Comparison of ENCODE assay signal across 14 mouse cellular contexts in the genomic region with DNA sequence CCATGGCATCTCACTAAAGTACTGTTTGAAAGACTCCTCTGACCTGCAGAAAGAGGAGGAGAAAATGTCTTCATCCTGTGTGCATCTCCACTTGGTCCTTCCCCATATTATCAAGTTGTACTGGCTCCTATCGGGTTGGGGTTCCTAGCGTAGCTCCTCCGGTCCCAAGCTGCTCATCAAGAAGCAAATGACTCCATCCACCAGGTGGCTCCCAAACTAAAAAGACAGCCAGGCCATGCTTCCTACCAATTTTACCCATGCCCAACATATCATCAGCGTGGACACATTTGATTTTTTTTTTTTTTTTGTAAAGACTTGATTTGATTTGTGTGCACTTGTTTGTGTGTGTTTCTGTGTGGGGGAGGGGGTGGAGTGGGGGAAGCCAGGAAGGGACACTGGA. TPM values are rescaled to one million over a fixed set of nuclear protein-coding genes. Genes with fewer than 3 reads are reported as not detected.
DNase-seq lines count a peak whose midpoint lies in the region; ATAC-seq and TF ChIP-seq lines count a peak whose summit lies in the region.
"Had no signal": no experiment of that assay in that cellular context is flagged by ENCODE, and none has a peak within 500 bp of the region (broad histone marks: within the 10 kb centered on the region; RNA-seq: fewer than 3 reads in every experiment).

No protein-coding gene starts in this region.

- in situ Hi-C loops in CH12.LX (cut with MboI; ENCODE audit: low pct_ligation_motif_present, low pct_unique_long_range_greater_than_20kb, low sequenced_read_pairs) = no loop called here

- H3K9me3 ChIP-seq in kidney, postnatal 0 days (replicated peaks; ENCODE audit: low read length) = no peaks in the 10 kb centered on the region
- no peaks in the 10 kb centered on the region for H3K9me3 ChIP-seq in kidney, embryonic 16.5 days (ENCODE audit: low read length)
- H3K9me3 ChIP-seq in CH12.LX (replicated peaks; ENCODE audit: low read length) = no peaks in the 10 kb centered on the region
- H3K9me3 ChIP-seq: heart, embryonic 13.5 days; liver, embryonic 13.5 days had no signal

- DNase-seq in cerebellum, adult 11-12 months = peak; percentile 60
- no peak for DNase-seq in cerebellum, postnatal 4 days (ENCODE audit: low spot score in 2 of 2)
- no peak for DNase-seq in kidney, postnatal 0 days (ENCODE audit: low spot score)
- no peak for DNase-seq in CH12.LX (ENCODE audit: extremely low read depth)
- DNase-seq in cerebellum, postnatal 25 days = peak; percentile 67 to 77
- DNase-seq in adrenal gland, postnatal 14 days = no peak
- DNase-seq in right cerebral cortex, postnatal 4 days = no peak
- DNase-seq: liver, embryonic 13.5 days; thymus, postnatal 14 days had no signal

- no peaks in the 10 kb centered on the region for H3K4me1 ChIP-seq in kidney, postnatal 0 days (replicated peaks; ENCODE audit: insufficient read depth, low read length)
- H3K4me1 ChIP-seq in kidney, embryonic 16.5 days (ENCODE audit: insufficient read depth, low read length) = no peaks in the 10 kb centered on the region
- peaks cover 8 to 9% of the 10 kb centered on the region in 2 experiments for H3K4me1 ChIP-seq in CH12.LX (ENCODE audit: control insufficient read depth in 1 of 2, insufficient read depth in 2 of 2)
- H3K4me1 ChIP-seq: heart, embryonic 13.5 days; liver, embryonic 13.5 days had no signal

- H3K27me3 ChIP-seq in kidney, postnatal 0 days (ENCODE audit: insufficient read depth, low read length) = no peaks in the 10 kb centered on the region
- no peaks in the 10 kb centered on the region for H3K27me3 ChIP-seq in kidney, embryonic 16.5 days (ENCODE audit: insufficient read depth, low read length)
- H3K27me3 ChIP-seq in CH12.LX (replicated peaks) = no peaks in the 10 kb centered on the region
- H3K27me3 ChIP-seq: heart, embryonic 13.5 days; liver, embryonic 13.5 days had no signal

- H3K4me2 ChIP-seq in kidney, postnatal 0 days (ENCODE audit: low read length) = no peak overlapping the region
- H3K4me2 ChIP-seq in kidney, embryonic 16.5 days (replicated peaks; ENCODE audit: low read depth, low read length) = no peak overlapping the region
- no peak overlapping the region for H3K4me2 ChIP-seq in CH12.LX (ENCODE audit: insufficient read depth, low read depth, poor library complexity, severe bottlenecking)
- H3K4me2 ChIP-seq: heart, embryonic 13.5 days; liver, embryonic 13.5 days had no signal

- TF ChIP-seq EP300 in CH12.LX (IDR thresholded peaks at IDR 0.05; ENCODE audit: low read length) = no peak

- H3K4me3 ChIP-seq in kidney, postnatal 0 days (replicated peaks; ENCODE audit: low read depth, low read length) = no peak overlapping the region
- H3K4me3 ChIP-seq in kidney, embryonic 16.5 days (ENCODE audit: low read length) = no peak overlapping the region
- H3K4me3 ChIP-seq in CH12.LX (replicated peaks in 1 of 3; ENCODE audit: low read depth in 2 of 3, low read length in 2 of 3, poor library complexity in 1 of 3) = no peak overlapping the region
- H3K4me3 ChIP-seq: heart, embryonic 13.5 days; liver, embryonic 13.5 days had no signal

- TF ChIP-seq RAD21 in CH12.LX (IDR thresholded peaks at IDR 0.05; ENCODE audit: low read depth, low read length) = no peak; the same call in 1 of the 2 replicates

- 63% methylated on average over 4 of the region's 4 CpGs for WGBS in kidney, postnatal 0 days
- 76% methylated on average over 4 of the region's 4 CpGs for WGBS in kidney, embryonic 16.5 days

- dilution Hi-C loops in CH12.LX (cut with MboI; ENCODE audit: extremely low pct_ligation_motif_present, extremely low pct_unique_long_range_greater_than_20kb, low sequenced_read_pairs) = no loop called here

- TF ChIP-seq POLR2A in CH12.LX (IDR thresholded peaks at IDR 0.05; ENCODE audit: low read depth, low read length) = no peak

- TF ChIP-seq CTCF in kidney, postnatal 0 days (IDR thresholded peaks at IDR 0.05; ENCODE audit: low read depth) = peak; percentile 71
- peak in 1 of 2 experiments; percentile 50; a peak in 2 of 4 replicates for TF ChIP-seq CTCF in CH12.LX (conservative IDR thresholded peaks at IDR 0.05 in 1 of 2, IDR thresholded peaks at IDR 0.05 in 1 of 2; ENCODE audit: low read depth in 2 of 2, low read length in 2 of 2)

- H3K36me3 ChIP-seq in kidney, postnatal 0 days (ENCODE audit: insufficient read depth, low read length) = 0 out of 2 replicates have a peak, but pooled peaks cover 4% of the 10 kb centered on the region
- peaks cover 16% of the 10 kb centered on the region for H3K36me3 ChIP-seq in kidney, embryonic 16.5 days (ENCODE audit: insufficient read depth, low read length)
- H3K36me3 ChIP-seq in CH12.LX (replicated peaks in 1 of 2; ENCODE audit: control insufficient read depth in 1 of 2, insufficient read depth in 1 of 2, low read length in 1 of 2) = peaks cover 0 to 20% of the 10 kb centered on the region in 2 experiments
- H3K36me3 ChIP-seq: liver, embryonic 13.5 days had no signal

- H3K9ac ChIP-seq in kidney, postnatal 0 days (ENCODE audit: low read depth, low read length) = no peak overlapping the region
- no peak overlapping the region for H3K9ac ChIP-seq in kidney, embryonic 16.5 days (replicated peaks; ENCODE audit: low read length)
- H3K9ac ChIP-seq in CH12.LX (ENCODE audit: insufficient read depth, low read depth) = no peak overlapping the region
- H3K9ac ChIP-seq: heart, embryonic 13.5 days; liver, embryonic 13.5 days had no signal

- H3K79me2 ChIP-seq in CH12.LX (replicated peaks; ENCODE audit: control insufficient read depth, extremely low read depth, insufficient read depth, poor library complexity, severe bottlenecking) = no peaks in the 10 kb centered on the region

- ATAC-seq in kidney, postnatal 0 days (replicated peaks; ENCODE audit: low FRiP score, low read depth) = no peak
- ATAC-seq in kidney, embryonic 16.5 days (ENCODE audit: low FRiP score, low TSS enrichment) = no peak
- ATAC-seq: hindbrain, embryonic 16.5 days; midbrain, embryonic 16.5 days had no signal

- H3K27ac ChIP-seq in kidney, postnatal 0 days = no peak overlapping the region
- no peak overlapping the region for H3K27ac ChIP-seq in kidney, embryonic 16.5 days (ENCODE audit: low read length)
- no peak overlapping the region for H3K27ac ChIP-seq in CH12.LX (ENCODE audit: insufficient read depth, low read depth)
- H3K27ac ChIP-seq: heart, embryonic 13.5 days; liver, embryonic 13.5 days had no signal

TF ChIP-seq in CH12.LX, 34 proteins besides CTCF, POLR2A, EP300 and RAD21:
- TF ChIP-seq CHD2 (IDR thresholded peaks at IDR 0.05; ENCODE audit: low read length) = no peak
- TF ChIP-seq NRF1 (IDR thresholded peaks at IDR 0.05; ENCODE audit: low read depth, low read length) = no peak
- no peak for TF ChIP-seq NELFE (IDR thresholded peaks at IDR 0.05; ENCODE audit: low read depth, low read length)
- TF ChIP-seq CHD1 (IDR thresholded peaks at IDR 0.05; ENCODE audit: low read depth, low read length) = no peak
- no peak for TF ChIP-seq POLR2AphosphoS2 (IDR thresholded peaks at IDR 0.05; ENCODE audit: low read depth, low read length)
- peak; percentile 46 for TF ChIP-seq SMC3 (IDR thresholded peaks at IDR 0.05; ENCODE audit: low read depth, low read length)
- no peak for TF ChIP-seq ZMIZ1 (IDR thresholded peaks at IDR 0.05; ENCODE audit: low read depth, low read length)

RNA-seq across cellular contexts. Expression of a gene that starts 28.9 kb away (rescaled TPM):
- polyA plus RNA-seq in kidney, postnatal 0 days (2015; fragmentation: Nextera tagmentation; extraction: Ambion mirVana) = 131 and 132 TPM in 2 replicates
- 136 and 142 TPM in 2 replicates for polyA plus RNA-seq in kidney, embryonic 16.5 days (2015; fragmentation: Nextera tagmentation; extraction: Ambion mirVana)
- total RNA-seq in CH12.LX (2012; rRNA removed) (189 and 190 TPM in 2 replicates), CH12.LX (2014; rRNA removed) (161 and 186 TPM in 2 replicates)
- 121 and 158 TPM in 2 replicates for polyA plus RNA-seq in CH12.LX (2012; ENCODE audit: insufficient read length, low read depth)
- total RNA-seq in adrenal gland, postnatal 14 days (2021) = 75.2 and 79.0 TPM in 2 replicates

RNA-seq across cellular contexts. Expression of a gene that starts 28.9 kb away (rescaled TPM):
- 20.8 and 21.2 TPM in 2 replicates for polyA plus RNA-seq in kidney, postnatal 0 days (2015; fragmentation: Nextera tagmentation; extraction: Ambion mirVana)
- 28.7 and 29.1 TPM in 2 replicates for polyA plus RNA-seq in kidney, embryonic 16.5 days (2015; fragmentation: Nextera tagmentation; extraction: Ambion mirVana)
- total RNA-seq in CH12.LX (2012; rRNA removed) (40.2 and 52.0 TPM in 2 replicates), CH12.LX (2014; rRNA removed) (35.1 and 40.6 TPM in 2 replicates)
- 41.2 and 41.6 TPM in 2 replicates for polyA plus RNA-seq in CH12.LX (2012; ENCODE audit: insufficient read length, low read depth)
- total RNA-seq in adrenal gland, postnatal 14 days (2021) = 23.8 and 25.0 TPM in 2 replicates

RNA-seq across cellular contexts. Expression of a gene that starts 55.0 kb away (rescaled TPM):
- polyA plus RNA-seq in kidney, postnatal 0 days (2015; fragmentation: Nextera tagmentation; extraction: Ambion mirVana) = 17.4 and 20.4 TPM in 2 replicates
- polyA plus RNA-seq in kidney, embryonic 16.5 days (2015; fragmentation: Nextera tagmentation; extraction: Ambion mirVana) = 33.1 and 36.7 TPM in 2 replicates
- total RNA-seq in CH12.LX (2012; rRNA removed) (41.3 and 57.2 TPM in 2 replicates), CH12.LX (2014; rRNA removed) (44.4 and 51.6 TPM in 2 replicates)
- polyA plus RNA-seq in CH12.LX (2012; ENCODE audit: insufficient read length, low read depth) = 34.2 and 46.5 TPM in 2 replicates
- 6.0 and 7.1 TPM in 2 replicates for total RNA-seq in adrenal gland, postnatal 14 days (2021)

RNA-seq across cellular contexts. Expression of a gene that starts 55.0 kb away (rescaled TPM):
- 0.93 and 1.4 TPM in 2 replicates for polyA plus RNA-seq in kidney, postnatal 0 days (2015; fragmentation: Nextera tagmentation; extraction: Ambion mirVana)
- polyA plus RNA-seq in kidney, embryonic 16.5 days (2015; fragmentation: Nextera tagmentation; extraction: Ambion mirVana) = 1.2 and 1.7 TPM in 2 replicates
- total RNA-seq in CH12.LX (2012; rRNA removed) = 0.97 and 1.6 TPM in 2 replicates
- 1.3 and 1.4 TPM in 2 replicates for total RNA-seq in CH12.LX (2014; rRNA removed)
- 1.5 TPM in 1 of 2 replicates, not detected in the other for polyA plus RNA-seq in CH12.LX (2012; ENCODE audit: insufficient read length, low read depth)
- total RNA-seq in adrenal gland, postnatal 14 days (2021) = 1.3 TPM in 1 of 2 replicates, not detected in the other
- total RNA-seq: neutrophil, adult 5-6 weeks had no signal

Comparison
In these comparisons a context has a peak if more than half of its experiments do, and no peak if none do; other contexts are left out.
1. DNase-seq: peak in cerebellum, adult 11-12 months (single experiment) and cerebellum, postnatal 25 days (2 of 2); none in cerebellum, postnatal 4 days (0 of 2), kidney, postnatal 0 days (single experiment), CH12.LX (single experiment), adrenal gland, postnatal 14 days (single experiment) and right cerebral cortex, postnatal 4 days (single experiment).